Mouse (Mus musculus): Measurements from ENCODE around the gene Rad51b. TPM values are rescaled to one million over a fixed set of nuclear protein-coding genes. Genes with fewer than 3 reads are reported as not detected.

The Rad51b gene
- polyA plus RNA-seq, 1 experiment from 2014 or later: 5.1 TPM

DNA sequence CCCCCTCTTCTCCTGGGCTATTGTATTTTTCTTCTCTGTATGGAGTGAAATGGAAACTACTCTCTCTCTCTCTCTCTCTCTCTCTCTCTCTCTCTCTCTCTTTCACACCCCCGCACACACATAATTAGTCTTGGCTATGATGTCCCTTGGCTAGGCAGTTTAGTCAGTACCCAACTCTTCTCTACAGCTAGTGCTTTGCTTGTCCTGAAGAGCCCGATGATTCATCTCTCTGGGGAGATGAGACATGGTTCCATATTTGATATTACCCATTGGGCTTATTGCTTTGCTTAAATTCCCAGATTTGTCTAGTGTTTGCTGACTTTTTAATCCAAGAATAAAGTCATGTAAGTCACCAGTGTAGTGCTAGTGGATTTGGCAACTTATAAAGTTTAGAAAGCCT is 429.0 kb downstream of the Rad51b start:
- TF ChIP-seq CTCF (IDR thresholded peaks at IDR 0.05): no peak
- H3K27me3 ChIP-seq: no peaks in the 10 kb centered on the region
- ChIA-PET CTCF (no interaction called here), POLR2A (no interaction called here)
- no peak for DNase-seq (ENCODE audit: low read depth, low spot score)
- no peak for ATAC-seq
- in situ Hi-C loops (cut with MboI; ENCODE audit: low pct_unique_long_range_greater_than_20kb): no loop called here

DNA sequence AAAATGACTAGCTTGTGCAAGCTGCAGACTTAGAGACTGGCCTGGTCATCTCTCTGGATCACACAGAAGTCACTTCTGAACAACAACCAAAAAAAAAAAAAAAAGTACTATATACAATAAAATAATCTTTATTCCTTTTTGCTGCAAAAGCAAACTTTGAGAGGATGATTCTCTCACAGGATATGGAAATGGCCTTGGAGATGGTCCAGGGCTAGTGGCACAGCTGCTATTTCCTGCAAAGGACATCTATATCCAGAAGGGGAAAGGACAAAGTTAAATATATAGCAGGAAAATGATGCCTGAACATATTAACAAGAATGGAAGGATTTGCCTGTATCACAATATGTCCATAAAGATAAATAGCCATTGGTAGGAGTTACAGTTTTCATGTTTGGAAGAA is 429.9 kb downstream of the Rad51b start:
- ATAC-seq (no peak), DNase-seq (ENCODE audit: low read depth, low spot score) (no peak)
- in situ Hi-C loops (cut with MboI; ENCODE audit: low pct_unique_long_range_greater_than_20kb): no loop called here
- CTCF ChIA-PET: no interaction called here
- no peak for TF ChIP-seq CTCF (IDR thresholded peaks at IDR 0.05)
- H3K27me3 ChIP-seq: no peaks in the 10 kb centered on the region
- POLR2A ChIA-PET: no interaction called here

DNA sequence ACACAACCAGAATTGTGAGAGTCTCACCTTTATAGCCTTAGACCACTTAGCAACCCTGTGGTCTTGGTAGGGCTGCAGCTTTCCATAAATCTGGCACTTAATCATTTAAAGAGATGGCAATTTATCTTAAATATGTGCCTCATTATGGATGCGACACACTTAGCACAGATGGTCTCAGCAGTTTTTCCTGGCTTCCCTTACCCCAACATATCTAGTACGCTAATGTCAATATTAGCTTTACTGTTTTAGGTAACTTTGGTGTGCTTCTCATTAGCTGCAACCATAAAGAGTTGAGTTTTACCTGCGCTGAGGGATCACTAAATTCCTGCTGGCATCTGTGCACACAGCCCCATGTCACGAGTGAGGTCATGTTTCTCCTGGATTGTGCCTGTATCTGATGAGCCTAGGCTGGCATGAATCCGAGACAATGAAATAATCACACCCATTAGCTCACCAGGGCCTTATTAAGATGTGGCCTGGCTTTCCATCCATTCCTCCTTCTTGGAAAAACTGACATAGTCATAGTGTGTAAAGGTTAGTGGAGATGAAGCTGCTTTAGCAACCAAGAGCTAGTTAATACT is 432.9 kb downstream of the Rad51b start:
- no peak for TF ChIP-seq CTCF (IDR thresholded peaks at IDR 0.05)
- ChIA-PET CTCF (interaction anchor here (0.6 kb wide), 1 partner anchor 154 kb away, joined by 3 read pairs; no protein-coding TSS in a partner anchor), POLR2A (no interaction called here)
- DNase-seq (ENCODE audit: low read depth, low spot score) (no peak), ATAC-seq (no peak)
- no peaks in the 10 kb centered on the region for H3K27me3 ChIP-seq
- in situ Hi-C loops (cut with MboI; ENCODE audit: low pct_unique_long_range_greater_than_20kb): no loop called here

DNA sequence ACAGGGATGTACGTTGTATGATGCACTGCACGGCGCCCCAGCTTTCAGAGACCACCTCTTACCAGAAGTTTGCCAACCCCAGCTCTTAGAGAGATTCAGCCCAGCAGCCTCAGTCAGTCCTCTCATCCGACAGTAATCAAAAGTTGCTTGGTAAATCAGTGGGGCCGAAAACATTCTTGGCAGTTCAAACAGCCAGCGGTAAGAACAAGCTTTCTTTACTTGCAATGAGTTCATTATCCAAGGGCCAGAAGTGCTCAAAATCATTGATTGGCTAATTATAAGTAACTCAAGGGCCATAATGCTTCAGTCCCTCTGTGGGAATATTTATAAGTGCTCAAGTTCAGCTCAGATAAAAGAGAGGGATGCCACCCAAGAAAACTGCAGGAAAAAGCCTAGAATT is 434.8 kb downstream of the Rad51b start:
- DNase-seq (ENCODE audit: low read depth, low spot score): no peak
- CTCF ChIA-PET: interaction anchor here (1.3 kb wide), 1 partner anchor 9 kb away, joined by 3 read pairs; no protein-coding TSS in a partner anchor
- no peak for ATAC-seq
- no peaks in the 10 kb centered on the region for H3K27me3 ChIP-seq
- TF ChIP-seq CTCF (IDR thresholded peaks at IDR 0.05): no peak
- POLR2A ChIA-PET: no interaction called here
- in situ Hi-C loops (cut with MboI; ENCODE audit: low pct_unique_long_range_greater_than_20kb): no loop called here

DNA sequence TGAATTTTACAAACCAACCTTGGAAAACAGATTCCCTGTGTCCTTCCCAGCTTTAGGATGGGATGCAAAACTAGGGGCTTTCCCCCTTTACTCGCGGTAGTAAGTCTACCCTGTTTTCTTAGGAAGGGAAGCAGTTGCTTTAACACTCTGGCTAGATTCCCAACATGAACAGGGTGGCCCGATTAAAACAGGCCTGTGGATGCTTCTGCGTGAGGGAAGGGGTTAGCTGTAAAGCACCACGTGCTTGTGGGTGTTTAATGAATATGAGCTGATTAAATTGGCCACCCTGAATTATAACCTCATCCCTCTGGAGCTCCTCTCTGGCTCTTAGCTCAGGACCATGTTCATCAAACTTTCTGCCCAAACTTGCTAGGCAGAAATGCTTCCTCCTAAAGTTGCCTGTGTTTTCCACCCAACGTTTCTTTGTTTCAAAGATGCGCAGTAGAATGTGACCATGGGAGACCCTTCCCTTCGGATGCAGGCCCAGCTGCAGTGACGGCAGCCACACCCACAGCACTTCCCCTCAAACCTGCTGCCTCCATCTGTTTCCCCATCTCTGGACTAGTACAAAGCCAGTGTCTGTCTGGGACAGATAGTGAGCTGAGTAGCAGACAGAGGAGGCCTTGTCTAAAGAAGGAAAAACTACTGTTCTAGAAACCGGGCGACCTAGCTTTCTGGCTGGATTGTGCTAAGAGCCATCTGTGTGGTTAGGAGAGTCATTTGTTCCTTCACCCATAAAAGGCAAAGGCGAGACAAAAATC is 435.5 kb downstream of the Rad51b start:
- in situ Hi-C loops (cut with MboI; ENCODE audit: low pct_unique_long_range_greater_than_20kb): no loop called here
- ChIA-PET POLR2A (no interaction called here), CTCF (interaction anchor here (1.3 kb wide), 1 partner anchor 10 kb away, joined by 3 read pairs; no protein-coding TSS in a partner anchor)
- ATAC-seq (no peak), DNase-seq (ENCODE audit: low read depth, low spot score) (no peak)
- TF ChIP-seq CTCF (IDR thresholded peaks at IDR 0.05): no peak
- no peaks in the 10 kb centered on the region for H3K27me3 ChIP-seq

DNA sequence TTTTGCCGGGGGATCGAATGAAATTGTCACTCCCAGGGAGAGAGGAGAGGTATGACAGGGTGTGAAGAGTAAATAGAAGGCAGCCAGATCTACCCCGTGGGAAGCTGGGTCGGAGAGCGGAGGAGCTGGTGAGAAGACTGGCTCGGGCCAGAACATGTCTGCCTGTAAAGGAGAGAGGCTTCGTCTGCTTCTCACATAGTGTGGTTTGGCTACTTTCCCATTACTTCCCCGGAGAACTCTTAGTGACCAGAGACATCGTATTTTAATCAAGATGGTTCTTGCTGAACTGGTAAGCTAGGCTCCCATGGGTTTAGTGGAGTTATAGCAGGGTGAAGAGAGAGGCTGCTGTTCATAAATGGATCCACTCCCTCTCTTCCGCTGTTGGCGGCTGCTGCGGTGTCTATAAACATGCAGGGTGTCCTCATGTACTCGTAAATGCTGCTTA is 438.3 kb downstream of the Rad51b start:
- ATAC-seq: no peak
- CTCF ChIA-PET: interaction anchor here (0.7 kb wide), 1 partner anchor 84 kb away, joined by 3 read pairs; no protein-coding TSS in a partner anchor
- no peaks in the 10 kb centered on the region for H3K27me3 ChIP-seq
- in situ Hi-C loops (cut with MboI; ENCODE audit: low pct_unique_long_range_greater_than_20kb): no loop called here
- POLR2A ChIA-PET: no interaction called here
- no peak for DNase-seq (ENCODE audit: low read depth, low spot score)
- TF ChIP-seq CTCF (IDR thresholded peaks at IDR 0.05): no peak

DNA sequence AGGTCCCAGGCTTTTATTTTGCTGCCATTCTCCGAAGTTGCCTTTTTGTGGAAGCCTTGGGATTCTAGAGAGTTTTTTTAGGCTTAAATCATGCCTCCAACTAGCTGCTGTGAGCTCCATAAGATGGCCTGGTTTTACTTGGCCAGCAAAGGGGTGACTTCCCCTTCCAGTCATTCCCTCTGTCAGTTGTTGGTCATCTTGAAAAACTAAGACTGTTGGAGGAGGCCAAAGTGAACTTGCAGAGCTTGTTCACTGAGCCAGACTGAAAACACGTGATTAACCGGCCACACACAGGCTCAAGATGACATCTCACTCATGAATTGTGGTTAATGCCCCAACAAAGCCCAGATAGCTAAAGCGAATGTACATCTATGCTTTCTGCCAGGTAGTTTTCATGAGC is 438.8 kb downstream of the Rad51b start:
- TF ChIP-seq CTCF (IDR thresholded peaks at IDR 0.05): no peak
- in situ Hi-C loops (cut with MboI; ENCODE audit: low pct_unique_long_range_greater_than_20kb): no loop called here

DNA sequence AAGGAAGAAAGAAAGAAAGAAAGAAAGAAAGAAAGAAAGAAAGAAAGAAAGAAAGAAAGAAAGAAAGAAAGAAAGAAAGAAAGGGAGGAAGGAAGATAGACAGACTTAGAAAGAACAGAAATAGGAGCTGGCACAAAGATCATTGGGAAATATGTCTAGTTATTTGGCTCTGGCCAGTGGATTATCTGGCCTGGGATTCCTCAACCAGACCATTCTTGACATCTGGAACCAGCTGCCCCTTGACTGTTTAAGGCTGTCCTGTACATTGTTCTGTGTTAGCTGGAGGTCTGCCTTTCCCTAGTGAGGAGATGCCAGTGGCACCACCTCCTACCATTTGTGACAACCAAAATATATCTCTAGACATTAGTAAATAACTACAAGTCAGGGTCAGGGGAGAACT is 441.6 kb downstream of the Rad51b start:
- no peak for TF ChIP-seq CTCF (IDR thresholded peaks at IDR 0.05)
- DNase-seq (ENCODE audit: low read depth, low spot score) (no peak), ATAC-seq (no peak)
- CTCF ChIA-PET: no interaction called here
- POLR2A ChIA-PET: no interaction called here
- H3K27me3 ChIP-seq: no peaks in the 10 kb centered on the region
- in situ Hi-C loops (cut with MboI; ENCODE audit: low pct_unique_long_range_greater_than_20kb): no loop called here

More for the DNA sequence above, 438.8 kb downstream of the Rad51b start:
- CTCF ChIA-PET: interaction anchor here (0.7 kb wide), 1 partner anchor 84 kb away, joined by 3 read pairs; no protein-coding TSS in a partner anchor
- H3K27me3 ChIP-seq: no peaks in the 10 kb centered on the region
- ATAC-seq (no peak), DNase-seq (ENCODE audit: low read depth, low spot score) (no peak)
- POLR2A ChIA-PET: no interaction called here

DNA sequence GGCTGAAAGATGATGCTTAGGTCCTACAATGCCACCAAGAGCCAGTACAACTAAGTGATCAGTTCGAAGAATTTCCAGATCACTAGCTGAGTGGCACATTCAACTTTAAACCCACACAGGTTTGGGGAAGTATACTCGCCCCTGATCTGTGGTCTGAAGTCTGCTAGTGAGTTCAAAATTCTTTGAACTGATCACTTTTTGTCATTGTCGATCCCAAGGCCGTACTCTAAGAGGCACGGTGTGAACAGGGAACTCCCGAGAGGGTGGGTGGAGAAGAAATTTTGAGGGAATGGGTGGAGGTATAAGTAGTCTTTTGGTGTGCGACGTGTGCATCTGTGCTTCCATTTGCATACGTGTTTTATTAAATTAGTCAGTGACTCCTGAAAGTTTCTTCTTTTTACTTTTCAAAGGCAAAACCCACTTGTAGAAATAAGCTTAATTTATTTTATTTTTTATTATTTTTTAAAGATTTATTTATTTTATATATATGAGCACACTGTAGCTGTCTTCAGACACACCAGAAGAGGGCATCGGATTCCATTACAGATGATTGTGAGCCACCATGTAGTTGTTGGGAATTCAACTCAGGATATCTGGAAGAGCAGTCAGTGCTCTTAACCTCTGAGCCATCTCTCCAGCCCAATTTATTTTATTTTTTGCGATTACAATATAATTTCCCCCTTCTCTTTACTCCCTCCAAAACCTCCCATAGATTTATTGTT is 443.0 kb downstream of the Rad51b start:
- ATAC-seq (no peak), DNase-seq (ENCODE audit: low read depth, low spot score) (no peak)
- CTCF ChIA-PET: interaction anchor here (1.6 kb wide), 1 partner anchor 128 kb away, joined by 3 read pairs; no protein-coding TSS in a partner anchor
- TF ChIP-seq CTCF (IDR thresholded peaks at IDR 0.05): no peak
- no peaks in the 10 kb centered on the region for H3K27me3 ChIP-seq
- POLR2A ChIA-PET: no interaction called here
- in situ Hi-C loops (cut with MboI; ENCODE audit: low pct_unique_long_range_greater_than_20kb): no loop called here

DNA sequence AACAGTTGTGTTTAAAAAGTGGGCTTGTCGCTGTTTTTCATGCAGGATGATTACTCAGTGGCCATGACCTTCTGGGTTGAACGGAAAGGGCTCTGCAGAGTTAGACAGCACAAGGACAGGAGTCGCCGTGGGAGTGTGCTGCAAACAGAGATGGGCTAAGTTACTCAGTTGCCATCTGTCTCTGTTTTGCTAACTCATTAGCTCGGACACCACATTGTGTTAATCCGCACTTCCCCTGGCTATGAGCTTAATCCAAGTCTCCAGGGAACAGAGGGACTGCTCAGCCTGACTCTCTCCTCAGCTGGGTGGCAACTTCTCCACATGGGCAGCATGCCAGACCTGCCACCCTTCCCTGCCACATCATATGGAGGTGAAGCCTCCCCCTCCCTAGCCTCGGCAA is 445.1 kb downstream of the Rad51b start:
- no peak for TF ChIP-seq CTCF (IDR thresholded peaks at IDR 0.05)
- ATAC-seq: no peak

DNA sequence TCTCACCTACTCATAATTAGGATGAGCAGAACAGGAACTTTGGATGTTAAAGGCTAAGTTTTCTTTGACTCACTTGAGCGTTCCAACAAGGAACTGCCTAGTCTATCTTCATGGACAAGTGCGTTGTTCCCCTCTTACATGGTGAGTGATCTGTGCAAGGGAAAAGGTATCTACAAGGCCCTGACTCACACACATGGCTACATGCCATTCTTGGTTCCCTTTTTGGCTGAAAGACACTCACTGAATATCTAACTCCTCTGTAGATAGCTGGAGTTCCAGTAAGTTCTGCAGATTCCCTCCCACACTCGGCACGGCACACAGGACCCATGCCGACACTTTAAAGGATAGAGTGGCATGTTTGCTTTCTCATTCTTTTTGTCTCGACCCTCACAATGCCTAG is 447.0 kb downstream of the Rad51b start:
- ATAC-seq (no peak), DNase-seq (ENCODE audit: low read depth, low spot score) (no peak)
- no peaks in the 10 kb centered on the region for H3K27me3 ChIP-seq
- no peak for TF ChIP-seq CTCF (IDR thresholded peaks at IDR 0.05)
- in situ Hi-C loops (cut with MboI; ENCODE audit: low pct_unique_long_range_greater_than_20kb): no loop called here
- ChIA-PET CTCF (interaction anchor here (0.9 kb wide), 1 partner anchor 15 kb away, joined by 3 read pairs; no protein-coding TSS in a partner anchor), POLR2A (interaction anchor here (0.6 kb wide), 1 partner anchor 13 kb away, joined by 3 read pairs; no protein-coding TSS in a partner anchor)

More for the DNA sequence above, 445.1 kb downstream of the Rad51b start:
- DNase-seq (ENCODE audit: low read depth, low spot score): no peak
- in situ Hi-C loops (cut with MboI; ENCODE audit: low pct_unique_long_range_greater_than_20kb): no loop called here
- POLR2A ChIA-PET: no interaction called here
- CTCF ChIA-PET: no interaction called here
- H3K27me3 ChIP-seq: no peaks in the 10 kb centered on the region

Data from Patski (cell line).